Mouse (Mus musculus) urinary bladder, postnatal 36 days (tissue): ENCODE results near the gene Gucy2e.

ENCODE experiments used
- DNase-seq, 2 experiments: peaks; one replicate each; pipeline ENCODE4 v3.0.0; 2022; ENCODE audit warnings: low spot score in 2 of 2, mixed read lengths in 1 of 2

Gene Gucy2e

DNA sequence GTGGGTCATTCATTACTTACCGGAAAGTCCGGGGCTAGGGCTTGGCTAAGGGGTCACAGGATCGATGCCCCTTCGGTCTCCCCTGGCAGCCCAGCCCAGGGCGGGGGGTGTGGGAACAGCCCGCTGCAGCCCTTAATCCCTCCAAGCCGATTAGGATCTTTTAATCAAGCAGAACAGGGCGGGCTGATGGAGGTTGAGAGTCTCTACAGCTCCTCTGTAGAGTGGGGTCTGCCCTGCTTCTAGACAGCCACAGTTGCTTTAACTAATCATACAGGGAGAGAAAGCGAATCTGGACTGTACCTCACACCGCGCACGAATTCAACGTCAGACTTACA is at the start of gene Gucy2e:
TSS of gene Gucy2e (minus strand) at position 111 of the 335 bp plus-strand sequence.
- no peak for DNase-seq

DNA sequence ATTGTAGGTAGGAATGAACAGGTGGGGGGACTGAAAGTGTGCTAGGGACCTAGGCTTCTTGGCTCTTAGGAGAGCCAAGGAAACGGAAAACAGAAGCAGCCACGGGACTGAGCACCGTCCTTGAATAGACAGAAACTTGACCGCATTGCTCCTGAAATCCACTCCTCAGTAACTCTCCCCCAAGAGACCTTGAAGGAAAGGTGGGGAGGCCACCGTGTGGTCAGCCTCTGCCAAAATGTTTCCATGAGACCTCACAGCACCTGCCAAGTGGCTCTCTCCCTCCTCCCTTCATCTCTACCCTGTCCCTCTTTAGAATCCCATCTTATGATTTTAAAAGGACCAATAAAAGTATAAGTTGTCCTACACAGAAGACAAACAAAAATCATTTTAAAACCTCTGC is 40.4 kb upstream of the Gucy2e start:
- no peak for DNase-seq

DNA sequence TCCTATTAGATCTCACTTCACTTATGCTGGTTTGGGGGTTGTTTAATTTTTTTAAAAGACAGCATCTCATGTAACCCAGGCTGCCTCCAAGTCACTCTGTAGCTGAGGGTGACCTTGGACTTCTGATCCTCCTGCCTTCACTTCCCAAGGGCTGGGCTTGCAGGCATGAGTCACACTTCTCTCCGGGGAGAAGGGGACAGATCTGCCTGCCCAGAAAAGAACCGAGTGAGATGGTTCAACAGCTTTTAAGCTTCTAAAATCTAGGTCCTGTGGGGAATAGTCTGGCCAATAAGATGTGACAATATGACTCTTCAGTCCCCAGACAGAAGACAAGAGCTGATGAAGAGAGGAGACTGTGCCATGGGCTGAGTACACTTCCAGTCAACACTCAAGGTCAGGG is 39.2 kb upstream of the Gucy2e start:
- no peak for DNase-seq

- DNase-seq = no peak
Observed at GRCm38 (mm10) chr11:69275650-69276049, 38.8 kb upstream of the Gucy2e start.

DNA sequence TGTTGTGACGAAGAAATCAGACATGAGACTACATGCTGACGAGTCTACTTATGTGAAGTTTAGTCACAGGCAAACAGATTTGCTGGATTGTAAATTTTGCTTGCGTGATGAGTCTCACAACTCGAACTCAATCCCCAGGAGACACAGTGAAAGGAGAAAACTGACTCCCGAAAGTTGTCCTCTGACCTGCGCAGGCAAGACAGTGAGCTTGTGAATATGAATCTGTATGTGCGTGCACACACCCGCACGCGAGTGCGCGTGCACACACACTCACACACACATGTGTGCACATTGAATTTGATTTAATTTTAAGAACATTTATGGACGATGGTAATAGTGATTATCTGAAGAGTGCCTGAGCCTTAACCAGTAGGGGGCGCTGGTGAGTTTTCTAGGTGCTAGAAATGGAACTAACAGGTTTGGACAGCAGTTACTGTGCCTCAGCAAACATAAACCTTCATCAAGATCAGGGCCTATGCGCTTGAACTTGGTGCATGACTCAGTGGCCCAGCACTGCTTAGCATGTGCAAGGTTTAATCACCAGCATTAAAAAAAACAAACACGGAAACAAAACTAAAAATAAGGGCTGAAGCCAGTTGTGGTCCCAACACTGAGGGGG is 35.4 kb upstream of the Gucy2e start:
- DNase-seq = peak; percentile 70 to 82

GRCm38 (mm10) chr11:69269575-69269974 is 32.7 kb upstream of the Gucy2e start:
- peak; percentile 61 to 67 for DNase-seq

- no peak for DNase-seq
Observed at GRCm38 (mm10) chr11:69268100-69268499, 31.3 kb upstream of the Gucy2e start.

- DNase-seq = no peak
Observed at GRCm38 (mm10) chr11:69267341-69267740, 30.5 kb upstream of the Gucy2e start.

GRCm38 (mm10) chr11:69266253-69266652 is 29.4 kb upstream of the Gucy2e start:
- DNase-seq = no peak

DNA sequence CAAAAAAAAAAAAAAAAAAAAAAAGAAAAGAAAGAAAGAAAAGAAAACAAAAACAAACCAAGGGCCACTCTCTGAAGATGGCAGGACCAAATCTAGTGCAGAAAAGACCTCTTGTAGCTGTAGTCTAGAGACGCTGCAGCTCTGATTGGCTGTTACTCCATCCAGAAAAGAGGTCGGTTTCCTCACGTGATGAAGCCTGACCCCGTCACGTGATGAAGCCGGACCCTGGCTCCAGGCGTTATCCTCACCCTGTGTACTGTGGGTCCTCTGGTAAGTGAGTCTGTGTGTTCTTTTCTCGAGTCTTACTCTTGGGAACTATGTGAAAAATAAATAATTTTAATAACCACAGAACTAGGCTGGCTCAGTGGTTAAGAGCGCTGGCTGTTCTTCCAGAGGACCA is 28.6 kb upstream of the Gucy2e start:
- DNase-seq = no peak

DNA sequence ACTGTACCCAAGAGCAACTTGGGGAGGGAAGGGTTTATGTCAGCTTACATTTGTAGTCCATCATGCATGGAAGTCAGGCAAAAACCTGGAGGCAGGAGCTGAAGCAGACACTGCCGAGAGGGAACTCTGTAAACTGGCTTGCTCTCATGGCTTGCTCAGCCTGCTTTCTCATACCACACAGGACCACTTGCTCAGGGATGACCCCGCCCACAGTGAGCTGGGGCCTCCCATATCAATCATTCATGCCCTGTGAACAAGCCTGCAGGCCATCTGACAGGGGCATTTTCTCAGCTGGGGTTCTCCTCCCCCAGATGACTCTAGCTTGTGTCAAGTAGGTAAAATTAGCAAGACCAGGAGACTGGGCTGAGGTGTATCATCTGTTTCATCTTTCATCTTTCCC is 27.4 kb upstream of the Gucy2e start:
- DNase-seq = no peak

GRCm38 (mm10) chr11:69260111-69260510 is 23.3 kb upstream of the Gucy2e start:
- DNase-seq = no peak

DNA sequence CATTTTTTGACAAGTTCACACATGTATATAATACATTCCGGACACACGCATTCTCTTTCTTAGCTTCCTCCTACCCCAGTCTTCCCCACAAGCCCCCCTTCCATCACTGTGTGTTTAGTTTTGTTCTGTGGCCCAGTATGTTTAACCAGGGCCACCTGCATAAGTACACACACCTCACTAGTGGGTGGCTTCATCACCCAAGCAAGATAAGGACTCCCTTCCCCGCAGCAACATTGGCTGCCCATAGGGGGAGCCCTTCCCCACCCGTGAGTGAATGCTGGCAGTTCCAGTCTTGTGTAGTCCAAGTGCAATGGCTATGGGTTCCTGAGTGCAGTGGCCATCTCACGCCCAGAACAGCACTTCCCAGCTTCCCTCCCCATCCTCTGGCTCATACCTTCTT is 21.5 kb upstream of the Gucy2e start:
- peak; percentile 29 to 33 for DNase-seq

DNA sequence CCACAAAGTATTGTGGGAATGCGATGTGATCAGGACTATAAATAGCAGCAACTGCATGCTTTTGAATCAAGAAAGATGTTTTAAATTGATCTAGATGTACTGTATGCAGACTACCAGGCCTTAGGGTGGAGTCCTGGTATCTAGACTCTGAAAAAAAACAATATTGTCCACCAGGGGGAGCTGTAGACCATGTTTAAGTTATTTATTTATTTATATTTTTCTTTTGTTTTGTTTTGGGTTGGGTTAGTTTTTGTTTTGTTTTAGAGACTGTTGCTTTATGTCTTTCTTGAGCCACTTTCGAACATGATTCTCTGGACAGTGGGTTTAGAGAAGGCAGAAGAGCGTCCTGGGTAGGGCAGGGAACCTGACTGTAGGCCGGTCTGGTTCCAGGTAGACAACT is 21.0 kb upstream of the Gucy2e start:
- DNase-seq = no peak

DNA sequence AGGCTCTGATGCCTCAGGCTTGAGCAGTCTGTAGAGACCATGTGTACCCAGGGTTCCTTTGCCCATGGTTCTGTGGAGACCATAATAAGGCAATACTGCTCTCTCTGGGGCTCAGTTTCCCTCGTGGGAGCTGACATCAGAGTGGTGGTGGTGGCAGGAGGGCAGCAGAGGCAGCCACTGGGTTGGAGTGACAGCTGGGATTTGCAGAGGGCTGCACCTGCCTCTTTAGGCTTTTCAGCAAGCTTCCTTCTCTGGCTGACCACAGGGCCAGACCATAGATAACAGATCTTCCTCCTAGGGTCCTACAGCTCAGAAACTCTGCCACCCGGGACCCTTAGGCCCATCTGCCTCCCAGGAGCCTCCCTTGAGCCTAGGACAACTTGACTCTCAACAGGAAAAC is 20.2 kb upstream of the Gucy2e start:
- no peak for DNase-seq

DNA sequence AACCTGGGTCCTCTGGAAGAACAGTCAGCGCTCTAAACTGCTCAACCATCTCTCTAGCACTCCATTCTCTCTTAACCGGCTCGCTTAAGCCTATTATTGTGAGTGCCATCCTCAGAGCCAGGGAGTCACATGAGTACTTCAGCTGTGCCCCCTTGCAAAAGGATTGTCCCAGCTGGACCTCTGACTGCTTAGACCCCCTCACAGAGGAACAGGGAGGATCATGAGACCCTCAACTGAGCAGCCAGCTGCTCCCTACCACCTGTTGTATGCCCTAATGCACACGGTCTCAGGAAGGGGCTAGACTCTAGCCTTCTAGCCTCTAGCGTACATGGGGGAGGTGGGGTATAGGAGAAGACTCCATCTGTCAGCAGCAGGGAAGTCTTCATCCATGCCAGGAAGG is 18.0 kb upstream of the Gucy2e start:
- no peak for DNase-seq

DNA sequence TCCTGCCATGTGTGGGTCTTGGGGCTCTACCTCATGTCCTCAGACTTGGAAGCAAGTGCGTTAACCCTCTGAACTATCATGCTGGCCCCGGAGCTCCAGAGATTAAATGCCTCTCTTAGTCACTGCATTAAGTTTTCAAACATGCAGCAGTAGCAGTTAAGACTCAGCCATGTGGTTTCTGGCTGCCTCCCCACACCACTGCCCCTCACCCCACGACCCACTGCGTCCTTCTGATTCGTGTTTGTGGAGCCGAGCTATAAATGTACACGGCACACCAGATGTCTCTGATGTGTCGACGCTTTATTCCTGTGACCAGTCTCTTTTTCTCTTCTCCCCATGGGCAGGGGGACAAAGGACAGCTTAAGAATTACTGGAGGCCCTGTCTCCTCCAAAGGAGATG is 16.3 kb upstream of the Gucy2e start:
- DNase-seq = no peak

- DNase-seq = no peak
Observed at GRCm38 (mm10) chr11:69251953-69252352, 15.1 kb upstream of the Gucy2e start.

GRCm38 (mm10) chr11:69251135-69251842 is 14.5 kb upstream of the Gucy2e start:
- no peak for DNase-seq

DNA sequence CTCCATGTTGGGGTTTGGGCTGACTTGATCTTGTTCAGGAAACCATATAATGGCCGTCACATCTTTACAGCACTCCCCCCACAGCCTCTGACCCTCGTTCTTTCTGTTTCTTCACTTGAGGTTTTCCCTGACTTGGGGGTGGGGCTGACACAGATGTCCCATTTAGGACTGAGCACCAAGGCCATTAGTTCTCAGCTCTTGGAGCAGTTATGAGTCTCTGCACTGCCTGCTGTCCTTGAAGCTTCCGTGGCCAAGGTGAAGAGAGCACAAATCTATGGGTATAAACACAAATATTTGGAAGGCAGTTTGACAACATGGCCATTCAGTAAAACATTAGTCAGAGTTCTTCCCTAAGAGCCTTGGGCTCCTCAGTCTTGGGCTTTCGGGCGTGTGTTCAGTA is 13.3 kb upstream of the Gucy2e start:
- DNase-seq = no peak

GRCm38 (mm10) chr11:69249131-69249530 is 12.3 kb upstream of the Gucy2e start:
- no peak for DNase-seq

GRCm38 (mm10) chr11:69245643-69246042 is 8.8 kb upstream of the Gucy2e start:
- no peak for DNase-seq

- DNase-seq = peak in 1 of 2 experiments; percentile 36
Observed at GRCm38 (mm10) chr11:69244911-69245310, 8.1 kb upstream of the Gucy2e start.
